ENCODE assay signal across 8 mouse cellular contexts in genomic region chr3:144242025-144242673, GRCm38 (mm10). TPM values are rescaled to one million over a fixed set of nuclear protein-coding genes. Genes with fewer than 3 reads are reported as not detected.
DNase-seq lines count a peak whose midpoint lies in the region; ATAC-seq and TF ChIP-seq lines count a peak whose summit lies in the region.

No protein-coding gene starts in this region.

- WGBS in lung, embryonic 14.5 days, result 25% methylated on average over 15 of the region's 15 CpGs

- no peak overlapping the region for H3K4me3 ChIP-seq in lung, embryonic 14.5 days (ENCODE audit: low read depth, low read length)

- no peak overlapping the region for H3K4me2 ChIP-seq in lung, embryonic 14.5 days

- TF ChIP-seq CTCF in lung, embryonic 14.5 days (IDR thresholded peaks at IDR 0.05; ENCODE audit: low read depth), result peak; percentile 81

- H3K9me3 ChIP-seq in lung, embryonic 14.5 days (ENCODE audit: low read depth, low read length), result no peaks in the 10 kb centered on the region

- ATAC-seq in lung, embryonic 14.5 days (ENCODE audit: insufficient read depth), result no peak

- no peak overlapping the region for H3K27ac ChIP-seq in lung, embryonic 14.5 days (ENCODE audit: low read depth)

- H3K9ac ChIP-seq in lung, embryonic 14.5 days, result no peak overlapping the region

- peak; percentile 66 to 80 for DNase-seq in CD8-positive naive resting alpha-beta T cell, adult 2 months (ENCODE audit: low read depth in 2 of 2, low spot score in 2 of 2)
- peak; percentile 83 for DNase-seq in adrenal gland, postnatal 14 days
- DNase-seq in embryo, embryonic 11.5 days (ENCODE audit: low read depth, low spot score), result peak; percentile 48
- peak; percentile 41 for DNase-seq in heart, adult 8-10 months (ENCODE audit: low spot score)
- DNase-seq in kidney, postnatal 36 days, result peak; percentile 58 to 89
- peak; percentile 94 for DNase-seq in lung, embryonic 14.5 days
- DNase-seq in ovary, postnatal 36 days (ENCODE audit: low spot score), result peak; percentile 69
- DNase-seq in thymus, postnatal 10 days (ENCODE audit: low spot score in 2 of 2), result peak; percentile 48 to 80

- no peaks in the 10 kb centered on the region for H3K27me3 ChIP-seq in lung, embryonic 14.5 days (ENCODE audit: insufficient read depth, low read length)

- H3K36me3 ChIP-seq in lung, embryonic 14.5 days (ENCODE audit: insufficient read depth), result no peaks in the 10 kb centered on the region

- H3K4me1 ChIP-seq in lung, embryonic 14.5 days (ENCODE audit: insufficient read depth), result no peaks in the 10 kb centered on the region

RNA-seq across cellular contexts. Expression of gene Lmo4, which starts 37.1 kb away (rescaled TPM):
- 67.1 and 69.0 TPM in 2 replicates for total RNA-seq in adrenal gland, postnatal 14 days (2021)
- total RNA-seq in heart, adult 8-10 months (2022), result 10 to 100 TPM; 25.9 to 33.7 (median 29.7) TPM
- 48.1 and 49.8 TPM in 2 replicates for polyA plus RNA-seq in lung, embryonic 14.5 days (2014; fragmentation: Nextera tagmentation; extraction: Ambion mirVana)

Comparison
In these comparisons a context has a peak if more than half of its experiments do, and no peak if none do; other contexts are left out.
1. DNase-seq: peak in every context shown above with its lines; median percentile 94 in lung, embryonic 14.5 days; 83 in adrenal gland, postnatal 14 days; 74 in kidney, postnatal 36 days; 73 in CD8-positive naive resting alpha-beta T cell, adult 2 months; 69 in ovary, postnatal 36 days; 64 in thymus, postnatal 10 days; 48 in embryo, embryonic 11.5 days; 41 in heart, adult 8-10 months.